Mouse (Mus musculus) T-helper 2 cell (primary cell): Measurements from ENCODE around the gene Brd9.

ENCODE experiments used
- in situ Hi-C: fragments of 300-600 bp; cut with MboI, MseI; formaldehyde crosslinking; loops from one replicate; pipeline ENCODE4 v1.15.1; 2025; ENCODE audit warnings: high pct_unique_total_duplicates

Brd9 gene

GRCm38 (mm10) chr13:73937321-73938176, at the start of gene Brd9, which contains the start of gene Trip13:
Brd9 (plus strand) TSS chr13:73937811.
Trip13 (minus strand) TSS chr13:73937784.
- in situ Hi-C loops: no loop called here

- in situ Hi-C loops: no loop called here
Observed at GRCm38 (mm10) chr13:73892493-73893178, 45.0 kb upstream of the Brd9 start.

- in situ Hi-C loops: loop anchor here (5.0 kb wide), 1 partner anchor 35 kb away; no protein-coding TSS in a partner anchor
Observed at GRCm38 (mm10) chr13:73897561-73897960, 40.0 kb upstream of the Brd9 start.

- in situ Hi-C loops: loop anchor here (5.0 kb wide), 1 partner anchor 180 kb away; no protein-coding TSS in a partner anchor
Observed at GRCm38 (mm10) chr13:73907136-73907535, 30.5 kb upstream of the Brd9 start.

- in situ Hi-C loops: loop anchor here (5.0 kb wide), 1 partner anchor 181 kb away; no protein-coding TSS in a partner anchor
Observed at GRCm38 (mm10) chr13:73907683-73908412, 29.8 kb upstream of the Brd9 start.

- in situ Hi-C loops: no loop called here
Observed at GRCm38 (mm10) chr13:73913066-73913465, 24.5 kb upstream of the Brd9 start.

- in situ Hi-C loops: no loop called here
Observed at GRCm38 (mm10) chr13:73932201-73932600, 5.4 kb upstream of the Brd9 start.

GRCm38 (mm10) chr13:73936938-73937320, 682 bp upstream of the Brd9 start:
- in situ Hi-C loops: no loop called here

- in situ Hi-C loops: no loop called here
Observed at GRCm38 (mm10) chr13:73938177-73938560, 558 bp downstream of the Brd9 start.

GRCm38 (mm10) chr13:73939101-73939500, 1.5 kb downstream of the Brd9 start:
- in situ Hi-C loops: no loop called here

GRCm38 (mm10) chr13:73944606-73945005, 7.0 kb downstream of the Brd9 start:
- in situ Hi-C loops: no loop called here

GRCm38 (mm10) chr13:73953551-73954130, 16.0 kb downstream of the Brd9 start:
- in situ Hi-C loops: no loop called here

GRCm38 (mm10) chr13:73954666-73955065, 17.1 kb downstream of the Brd9 start:
- in situ Hi-C loops: no loop called here

GRCm38 (mm10) chr13:73955531-73955930, 17.9 kb downstream of the Brd9 start:
- in situ Hi-C loops: no loop called here

GRCm38 (mm10) chr13:73960117-73960652, 22.6 kb downstream of the Brd9 start:
- in situ Hi-C loops: no loop called here

GRCm38 (mm10) chr13:73961177-73961576, 23.6 kb downstream of the Brd9 start:
- in situ Hi-C loops: no loop called here

- in situ Hi-C loops: no loop called here
Observed at GRCm38 (mm10) chr13:73963551-73963950, 25.9 kb downstream of the Brd9 start, which contains the start of gene Zdhhc11. Zdhhc11 (plus strand) TSS chr13:73963851.

- in situ Hi-C loops: no loop called here
Observed at GRCm38 (mm10) chr13:73970545-73971448, 33.2 kb downstream of the Brd9 start.

- in situ Hi-C loops: no loop called here
Observed at GRCm38 (mm10) chr13:73974523-73974922, 36.9 kb downstream of the Brd9 start.

GRCm38 (mm10) chr13:73976935-73977334, 39.3 kb downstream of the Brd9 start:
- in situ Hi-C loops: no loop called here
